Mouse (Mus musculus): ENCODE data around the gene Prdx5.

The Prdx5 gene

DNA sequence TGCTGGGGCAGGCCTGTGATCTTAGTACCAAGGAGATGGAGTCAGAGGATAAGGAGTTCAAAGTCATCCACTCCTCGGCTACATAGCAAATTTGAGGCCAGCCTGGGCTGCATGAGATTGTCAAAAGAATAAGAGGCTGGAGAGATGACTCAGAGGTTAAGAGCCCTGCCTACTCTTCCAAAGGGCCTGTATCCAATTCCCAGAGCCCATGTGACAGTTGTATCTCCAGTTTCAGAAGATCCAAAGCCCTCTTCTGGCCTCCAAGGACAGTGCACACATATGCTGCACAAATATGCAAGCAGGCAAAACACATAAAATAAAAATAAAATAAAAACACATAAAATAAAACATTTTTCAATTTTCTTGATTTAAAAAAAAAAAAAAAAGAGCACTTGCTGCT is 35.6 kb downstream of the Prdx5 start:
- DNase-seq, result no peak

GRCm38 (mm10) chr19:6872701-6873100 is 37.2 kb downstream of the Prdx5 start:
- DNase-seq, result no peak

GRCm38 (mm10) chr19:6871574-6872271 is 38.2 kb downstream of the Prdx5 start:
- DNase-seq, result peak in 1 of 2 experiments; percentile 13

DNA sequence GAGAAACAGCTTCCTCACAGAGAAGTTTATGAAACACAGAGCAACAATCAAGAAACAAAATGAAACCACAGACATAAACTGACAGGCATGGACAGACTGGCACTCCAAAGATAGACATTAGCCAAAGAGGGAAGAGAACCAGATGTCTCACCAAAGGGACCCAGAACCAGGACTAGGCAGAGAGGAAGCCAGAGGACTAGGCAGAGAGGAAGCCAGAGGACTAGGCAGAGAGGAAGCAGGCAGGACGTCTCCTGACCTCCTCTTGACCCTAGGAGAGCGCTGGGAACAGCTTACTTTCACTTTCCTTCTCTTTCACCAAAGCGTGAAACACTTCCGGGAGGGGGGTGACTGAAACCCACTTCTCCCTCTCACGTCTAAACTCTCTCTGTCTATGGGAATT is 40.6 kb downstream of the Prdx5 start:
- DNase-seq, result no peak

- no peak for DNase-seq
Measured at GRCm38 (mm10) chr19:6861451-6861850, 48.5 kb downstream of the Prdx5 start.

- no peak for DNase-seq
Measured at GRCm38 (mm10) chr19:6860706-6861105, 49.2 kb downstream of the Prdx5 start.

GRCm38 (mm10) chr19:6859971-6860370 is 49.9 kb downstream of the Prdx5 start:
- no peak for DNase-seq

GRCm38 (mm10) chr19:6859032-6859651 is 50.8 kb downstream of the Prdx5 start:
- no peak for DNase-seq

DNA sequence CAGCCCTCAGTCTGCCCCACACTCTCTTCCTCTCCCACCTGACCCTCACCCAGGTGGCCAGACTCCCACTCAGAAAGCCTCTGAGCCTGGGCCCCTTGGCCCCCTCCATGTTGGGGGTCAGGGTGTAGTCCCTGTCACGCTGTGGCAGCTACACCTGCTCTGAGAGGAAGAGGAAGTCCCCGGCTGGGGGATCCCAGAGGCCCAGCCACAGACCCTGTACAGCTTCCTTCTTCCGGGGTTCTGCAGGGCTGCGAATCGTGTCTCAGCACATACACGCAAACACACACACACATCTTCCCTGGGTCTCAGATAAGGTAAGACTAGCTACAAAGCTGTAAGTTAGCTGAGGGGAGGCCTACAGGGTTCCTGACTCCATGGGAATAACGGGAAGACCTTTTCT is 51.9 kb downstream of the Prdx5 start, which contains the start of gene Ccdc88b:
Gene Ccdc88b, minus strand, starts transcription at position 181 of the 400 bp plus-strand sequence.
- DNase-seq, result no peak

- DNase-seq, result no peak
Measured at GRCm38 (mm10) chr19:6857391-6858005, 52.4 kb downstream of the Prdx5 start.

GRCm38 (mm10) chr19:6857003-6857360 is 52.9 kb downstream of the Prdx5 start:
- DNase-seq, result no peak
